Mouse (Mus musculus): ENCODE results near the gene Ndufs2. TPM values are rescaled to one million over a fixed set of nuclear protein-coding genes. Genes with fewer than 3 reads are reported as not detected.
A peak's percentile ranks its signal among the peaks of the same experiment; 100 is the strongest.
"Not testable (repeated sequence)": the region's sequence is repeated elsewhere in the genome, so short reads cannot be mapped to it uniquely, and the experiment has no call there.

Gene Ndufs2
- polyA plus RNA-seq, 1 experiment from 2014 or later, result 215 TPM

- no peak for DNase-seq (ENCODE audit: low spot score)
Measured at GRCm38 (mm10) chr1:171256095-171256818, 5.1 kb upstream of the Ndufs2 start.

- DNase-seq (ENCODE audit: low spot score), result no peak
Measured at GRCm38 (mm10) chr1:171252415-171252814, 1.2 kb upstream of the Ndufs2 start.

- DNase-seq (ENCODE audit: low spot score), result no peak
Measured at GRCm38 (mm10) chr1:171251594-171252324, 571 bp upstream of the Ndufs2 start.

GRCm38 (mm10) chr1:171249913-171250600, 1.1 kb downstream of the Ndufs2 start, which contains the start of gene Adamts4:
Gene Adamts4, plus strand, starts transcription at chr1:171250421.
- DNase-seq (ENCODE audit: low spot score), result no peak

GRCm38 (mm10) chr1:171248386-171249226, 2.6 kb downstream of the Ndufs2 start:
- no peak for DNase-seq (ENCODE audit: low spot score)

- no peak for DNase-seq (ENCODE audit: low spot score)
Measured at GRCm38 (mm10) chr1:171247916-171248315, 3.3 kb downstream of the Ndufs2 start.

GRCm38 (mm10) chr1:171247453-171247841, 3.7 kb downstream of the Ndufs2 start:
- no peak for DNase-seq (ENCODE audit: low spot score)

GRCm38 (mm10) chr1:171246709-171247452, 4.3 kb downstream of the Ndufs2 start:
- peak; percentile 98 for DNase-seq (ENCODE audit: low spot score)

GRCm38 (mm10) chr1:171245353-171245752, 5.8 kb downstream of the Ndufs2 start:
- no peak for DNase-seq (ENCODE audit: low spot score)

GRCm38 (mm10) chr1:171241952-171242351, 9.2 kb downstream of the Ndufs2 start:
- not testable (repeated sequence) for DNase-seq (ENCODE audit: low spot score)

GRCm38 (mm10) chr1:171240911-171241310, 10.3 kb downstream of the Ndufs2 start:
- no peak for DNase-seq (ENCODE audit: low spot score)

- DNase-seq (ENCODE audit: low spot score), result no peak
Measured at GRCm38 (mm10) chr1:171239992-171240744, 11.0 kb downstream of the Ndufs2 start.

GRCm38 (mm10) chr1:171238463-171238862, 12.7 kb downstream of the Ndufs2 start:
- peak; percentile 60 for DNase-seq (ENCODE audit: low spot score)

GRCm38 (mm10) chr1:171237438-171237837, 13.8 kb downstream of the Ndufs2 start:
- DNase-seq (ENCODE audit: low spot score), result no peak

GRCm38 (mm10) chr1:171235791-171236190, 15.4 kb downstream of the Ndufs2 start:
- DNase-seq (ENCODE audit: low spot score), result no peak

- no peak for DNase-seq (ENCODE audit: low spot score)
Measured at GRCm38 (mm10) chr1:171234538-171234937, 16.6 kb downstream of the Ndufs2 start.

- peak; percentile 6 for DNase-seq (ENCODE audit: low spot score)
Measured at GRCm38 (mm10) chr1:171234126-171234525, 17.1 kb downstream of the Ndufs2 start, which contains the start of gene Fcer1g. Gene Fcer1g, minus strand, starts transcription at chr1:171234365.

- no peak for DNase-seq (ENCODE audit: low spot score)
Measured at GRCm38 (mm10) chr1:171232800-171233730, 18.1 kb downstream of the Ndufs2 start.

Measured in thymus, postnatal 0 days (tissue).